Mouse (Mus musculus): Measurements from ENCODE around the gene Cldn18.

The Cldn18 gene

GRCm38 (mm10) chr9:99717134-99717533 is at the start of gene Cldn18:
TSS of gene Cldn18 (minus strand) at chr9:99717267.
- DNase-seq, result no peak

DNA sequence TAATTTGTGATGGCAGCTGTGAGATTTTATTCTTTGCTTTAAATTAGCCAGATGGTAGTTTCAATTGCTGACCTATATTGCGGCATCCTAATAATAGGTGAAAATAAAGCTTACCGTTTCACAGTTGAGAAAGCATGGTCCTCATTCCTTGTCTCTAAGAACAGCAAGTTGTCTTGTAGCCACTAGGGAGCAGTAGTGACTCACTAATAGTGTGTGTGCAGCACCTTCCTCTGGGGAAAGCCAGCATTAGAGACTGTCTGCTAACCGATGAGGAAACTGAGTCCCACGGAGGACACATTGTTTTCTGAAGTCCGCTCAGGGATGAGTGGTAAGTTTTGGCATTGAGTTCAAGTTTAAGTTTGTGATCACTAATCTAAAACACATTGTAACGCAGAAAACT is 46.5 kb upstream of the Cldn18 start:
- no peak for DNase-seq

GRCm38 (mm10) chr9:99750272-99750671 is 33.2 kb upstream of the Cldn18 start:
- DNase-seq, result no peak

DNA sequence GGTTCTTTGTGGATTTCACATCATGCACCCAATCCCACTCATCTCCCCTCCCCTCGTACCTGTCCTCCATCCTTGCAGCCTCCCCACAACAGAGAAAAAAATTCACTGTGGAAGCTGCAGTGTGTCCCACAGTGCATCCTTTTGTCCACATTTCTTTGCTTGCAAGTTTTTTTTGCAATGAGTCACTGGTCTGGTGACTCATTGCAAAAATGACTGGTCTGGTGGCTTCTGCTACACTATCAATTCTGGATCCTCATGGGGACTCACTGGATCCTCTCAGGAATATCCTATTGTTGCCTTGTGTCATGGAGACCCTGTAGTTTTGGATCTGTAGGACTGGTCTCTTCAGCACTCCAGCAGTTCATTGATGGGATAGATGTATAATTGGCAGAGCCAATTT is 31.2 kb upstream of the Cldn18 start:
- DNase-seq, result no peak

- no peak for DNase-seq
Measured at GRCm38 (mm10) chr9:99747731-99748130, 30.7 kb upstream of the Cldn18 start.

DNA sequence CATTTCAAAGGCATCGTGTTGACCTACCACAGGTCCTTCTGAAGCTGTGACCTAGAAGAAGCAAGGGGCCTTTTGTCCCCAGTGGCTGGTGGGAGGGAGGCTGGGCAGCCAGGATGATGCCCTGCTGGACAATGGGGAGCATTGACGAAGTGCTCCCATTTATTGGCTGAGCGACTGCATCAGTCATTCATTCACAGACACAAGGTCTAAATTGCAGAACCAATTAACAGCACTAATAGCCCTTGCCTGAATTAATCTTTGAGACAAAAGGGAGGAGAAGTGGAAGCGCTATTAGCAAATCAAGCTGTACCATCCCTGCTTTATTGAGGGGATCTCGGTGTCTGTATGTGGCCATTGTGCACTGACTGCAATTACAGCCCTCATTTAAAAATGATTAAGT is 27.5 kb upstream of the Cldn18 start:
- DNase-seq, result no peak

DNA sequence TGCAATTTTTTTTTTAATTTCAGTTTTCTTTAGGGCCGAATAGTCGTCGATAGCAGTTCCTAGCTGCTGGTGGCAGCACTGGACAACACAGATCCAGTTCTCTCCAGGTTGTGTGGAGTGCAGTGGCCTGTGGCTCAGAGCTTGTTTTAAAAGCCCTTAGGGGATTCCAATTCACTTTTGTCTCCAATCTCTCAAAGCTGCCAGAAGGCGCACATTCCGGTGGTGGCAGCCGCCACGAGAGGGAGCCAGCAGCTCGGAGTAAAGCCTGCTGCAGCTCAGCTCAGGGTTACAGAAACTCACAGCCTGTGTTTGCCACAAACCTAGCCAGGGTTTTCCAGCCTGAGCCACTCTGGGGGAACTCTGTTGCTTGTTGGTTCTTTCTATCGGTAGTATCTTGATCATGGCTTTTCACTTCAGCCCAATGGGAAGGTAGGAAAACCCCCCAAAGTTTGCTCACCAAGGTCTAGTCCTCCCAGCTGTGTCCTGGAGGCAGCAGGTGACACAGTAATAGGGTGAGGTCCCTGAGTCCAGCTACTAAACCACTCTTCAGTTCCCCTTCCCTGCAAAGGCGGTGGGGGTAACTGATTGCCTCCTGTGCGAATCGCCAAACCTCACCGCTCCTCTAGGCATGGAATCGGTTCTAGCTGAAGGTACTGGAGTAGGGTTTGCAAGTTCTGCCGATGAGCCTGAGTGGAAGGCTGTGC is 13.0 kb upstream of the Cldn18 start:
- peak; percentile 13 for DNase-seq

GRCm38 (mm10) chr9:99727819-99728218 is 10.8 kb upstream of the Cldn18 start:
- no peak for DNase-seq

DNA sequence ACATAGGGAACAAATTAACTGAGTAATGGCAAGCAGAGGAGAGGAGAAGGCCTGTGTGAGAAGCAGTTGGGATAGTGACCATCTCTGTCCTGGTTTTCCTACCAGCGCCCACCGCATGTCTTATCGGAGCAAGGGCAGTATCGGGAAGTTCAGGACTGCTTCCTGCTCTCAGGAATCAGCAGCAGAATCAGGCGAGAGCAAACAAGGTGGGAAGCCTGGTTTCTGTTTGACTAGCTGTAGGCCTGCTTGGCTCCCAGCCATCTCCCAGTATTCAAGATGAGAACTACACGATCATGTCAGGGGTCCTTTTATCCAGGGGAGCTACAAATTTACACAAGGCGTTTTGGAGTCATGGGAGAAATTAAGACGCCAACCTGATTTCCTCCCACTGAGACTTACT is 8.2 kb upstream of the Cldn18 start:
- DNase-seq, result no peak

- no peak for DNase-seq
Measured at GRCm38 (mm10) chr9:99720011-99720410, 2.9 kb upstream of the Cldn18 start.

- DNase-seq, result no peak
Measured at GRCm38 (mm10) chr9:99710297-99710696, 6.8 kb downstream of the Cldn18 start.

DNA sequence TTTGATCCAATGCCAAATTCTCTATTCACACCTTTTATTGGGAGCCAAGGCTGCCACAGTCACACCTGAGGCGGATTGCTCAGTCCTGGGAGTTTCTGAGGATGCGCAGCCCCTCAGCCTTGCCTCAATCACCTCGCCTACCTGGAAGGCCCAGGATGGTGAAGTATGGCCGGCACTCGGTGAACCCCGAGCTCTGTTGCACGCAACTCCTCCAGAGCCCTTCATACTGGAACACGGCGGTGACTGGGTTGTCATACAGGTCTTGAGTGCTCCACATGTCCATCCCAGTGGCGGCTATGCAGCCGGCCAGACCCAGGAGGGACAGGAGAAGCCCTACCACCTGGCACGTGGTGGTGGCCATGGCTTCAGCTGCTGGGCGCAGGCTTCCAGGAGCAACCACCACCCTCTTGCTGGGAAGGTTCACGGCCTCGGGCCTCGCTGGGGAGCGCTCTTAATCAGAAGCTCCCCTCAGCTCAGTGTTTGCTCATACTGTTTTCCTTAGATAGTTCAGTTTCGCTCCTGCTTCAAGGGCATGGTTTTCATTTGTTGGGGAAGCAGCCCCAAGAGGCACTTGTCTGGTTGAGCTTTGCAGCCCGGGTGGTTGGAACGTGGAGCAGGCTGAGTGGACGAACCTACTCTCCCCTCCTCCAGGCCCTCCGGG is 7.3 kb downstream of the Cldn18 start:
- no peak for DNase-seq

DNA sequence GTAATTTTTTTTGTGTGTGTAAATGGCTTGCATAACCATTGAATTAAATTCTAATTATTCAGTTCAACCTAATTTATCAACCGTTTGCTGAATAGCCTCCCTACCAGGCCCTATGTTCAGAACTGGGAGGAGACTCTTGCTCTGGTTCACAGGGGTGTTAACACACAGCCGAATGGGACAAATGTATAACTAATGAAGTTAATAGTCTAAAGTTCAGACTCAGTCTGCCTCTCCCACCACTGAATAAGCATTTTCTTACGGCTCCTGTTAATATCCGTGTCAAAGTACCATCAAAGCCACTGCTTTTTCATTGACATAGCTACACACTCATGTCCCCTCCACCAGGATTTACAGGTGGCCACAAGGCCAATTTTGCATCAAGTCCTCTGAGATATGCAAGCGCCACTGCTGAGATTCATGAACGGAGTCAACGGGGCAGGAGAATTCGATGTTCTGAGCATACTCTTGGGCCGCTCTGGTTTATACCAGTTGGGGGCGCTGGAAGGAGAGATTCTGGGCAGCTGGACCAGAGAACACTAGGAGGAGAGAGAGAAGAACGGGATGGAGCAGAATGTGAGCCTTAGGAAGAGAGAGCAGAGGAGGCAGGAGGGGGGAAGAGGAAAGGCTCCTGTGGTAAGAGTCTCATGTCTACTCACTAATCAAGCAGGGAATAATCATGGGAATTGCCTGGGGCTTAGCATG is 9.5 kb downstream of the Cldn18 start:
- DNase-seq, result no peak

DNA sequence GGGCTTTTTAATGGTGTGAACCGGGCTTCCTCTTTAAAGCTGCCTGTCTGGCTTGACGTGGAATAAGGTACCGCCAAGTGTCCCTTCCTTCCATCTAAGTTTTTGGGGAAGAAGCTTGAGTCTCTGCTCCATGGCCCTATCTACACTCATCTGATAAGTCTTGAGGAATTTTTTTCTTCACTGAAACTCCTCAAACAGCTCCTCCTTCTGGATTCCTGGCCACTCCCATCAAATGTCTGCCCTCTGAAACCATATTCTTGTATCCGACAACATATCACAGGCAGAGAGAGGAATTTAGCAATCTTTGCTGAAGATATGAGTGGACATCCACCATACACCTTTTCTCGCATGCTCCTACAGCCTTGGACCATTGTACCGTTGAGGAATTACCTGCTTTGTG is 10.8 kb downstream of the Cldn18 start:
- no peak for DNase-seq

DNA sequence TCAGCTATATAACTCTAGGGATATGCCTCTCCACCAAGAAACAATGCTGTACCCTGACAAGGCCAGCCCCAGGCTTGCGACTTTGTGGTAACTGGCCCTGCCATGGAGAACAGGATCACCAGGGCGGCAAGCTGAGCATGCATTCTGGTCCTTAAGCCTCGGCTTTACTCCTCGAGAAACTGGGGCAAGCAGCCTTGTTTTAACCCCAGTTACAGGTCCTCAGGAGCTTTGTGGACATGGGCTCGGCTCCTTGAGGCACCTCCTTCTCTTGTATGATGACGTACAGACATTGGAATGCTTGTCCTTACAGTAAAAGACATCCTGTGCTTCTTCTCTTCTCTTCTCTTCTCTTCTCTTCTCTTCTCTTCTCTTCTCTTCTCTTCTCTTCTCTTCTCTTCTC is 13.4 kb downstream of the Cldn18 start:
- no peak for DNase-seq

DNA sequence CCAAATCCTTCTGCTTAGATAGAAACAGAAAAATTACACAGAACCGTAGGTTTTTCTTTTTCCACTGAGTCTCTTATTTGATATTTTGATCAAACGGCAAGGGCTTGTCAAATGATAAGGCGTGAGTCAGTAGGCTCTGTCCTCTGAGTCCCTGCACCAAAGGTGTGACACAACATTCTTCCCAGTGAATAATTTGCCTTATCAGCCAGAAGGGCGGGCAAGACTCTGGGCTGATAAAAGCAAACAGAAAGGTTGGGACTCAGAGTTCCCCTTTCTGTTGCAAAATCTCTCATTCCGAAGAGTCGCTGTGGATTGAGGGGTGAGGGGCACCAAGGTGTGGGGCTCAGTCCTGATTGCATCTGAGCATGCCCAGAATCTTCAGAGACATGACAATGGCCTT is 14.9 kb downstream of the Cldn18 start:
- DNase-seq, result no peak

GRCm38 (mm10) chr9:99701187-99701586 is 15.9 kb downstream of the Cldn18 start:
- DNase-seq, result no peak

DNA sequence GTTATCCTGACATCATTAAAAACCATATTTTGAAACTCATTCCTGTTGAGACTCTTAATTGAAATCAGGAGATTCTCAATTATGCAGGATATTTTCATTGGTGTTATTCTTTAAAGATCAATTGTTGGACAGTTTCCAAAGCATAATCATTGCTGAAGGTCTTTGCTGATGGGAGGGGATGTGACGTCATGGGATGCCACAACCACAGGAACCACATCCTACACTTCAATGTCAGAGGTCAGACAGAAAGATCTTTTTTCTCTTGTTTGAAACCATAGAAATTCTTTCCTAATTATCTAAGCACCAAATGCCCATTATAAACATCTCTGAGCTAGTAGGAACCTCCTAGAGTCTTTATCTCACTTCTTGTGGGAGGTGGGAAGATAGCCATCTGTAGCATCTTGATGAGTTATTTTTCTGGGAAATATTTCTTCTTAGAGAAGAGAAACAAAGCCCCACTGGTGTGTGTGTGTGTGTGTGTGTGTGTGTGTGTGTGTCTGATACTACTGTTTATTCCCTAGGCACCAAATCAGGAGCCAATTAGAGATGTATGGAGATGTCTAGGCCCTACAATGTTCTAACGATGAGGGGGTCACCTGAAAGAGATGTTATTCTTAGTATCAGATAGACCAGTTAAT is 17.2 kb downstream of the Cldn18 start:
- no peak for DNase-seq

- no peak for DNase-seq
Measured at GRCm38 (mm10) chr9:99694961-99695360, 22.1 kb downstream of the Cldn18 start.

GRCm38 (mm10) chr9:99690386-99690785 is 26.7 kb downstream of the Cldn18 start:
- no peak for DNase-seq

DNA sequence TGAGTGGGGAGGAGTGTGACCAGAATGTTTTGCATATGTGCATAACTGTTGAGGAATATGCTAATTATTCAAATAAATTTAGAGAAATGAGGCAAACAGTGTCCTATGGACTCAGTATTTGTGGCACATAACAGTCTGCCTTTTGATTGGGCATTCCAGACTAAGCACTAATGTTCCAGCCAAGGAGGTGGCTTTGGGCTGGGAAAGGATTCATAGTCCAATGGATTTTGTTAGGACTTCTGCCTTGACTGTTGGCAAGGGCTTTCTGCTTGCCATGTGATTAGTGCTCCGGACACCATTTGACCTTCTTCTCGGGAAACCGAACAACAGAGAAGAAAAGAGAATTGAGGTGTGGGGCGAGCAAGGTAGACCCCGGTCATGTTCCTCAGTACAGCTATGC is 27.3 kb downstream of the Cldn18 start:
- no peak for DNase-seq

GRCm38 (mm10) chr9:99685536-99686231 is 31.4 kb downstream of the Cldn18 start:
- no peak for DNase-seq

- no peak for DNase-seq
Measured at GRCm38 (mm10) chr9:99685061-99685521, 32.0 kb downstream of the Cldn18 start.

Measured in cerebellum, adult 8-10 months (tissue).